Mouse (Mus musculus): ENCODE data around the gene Vmn2r12.
"Not testable (repeated sequence)": the region's sequence is repeated elsewhere in the genome, so short reads cannot be mapped to it uniquely, and the experiment has no call there.

The Vmn2r12 gene

DNA sequence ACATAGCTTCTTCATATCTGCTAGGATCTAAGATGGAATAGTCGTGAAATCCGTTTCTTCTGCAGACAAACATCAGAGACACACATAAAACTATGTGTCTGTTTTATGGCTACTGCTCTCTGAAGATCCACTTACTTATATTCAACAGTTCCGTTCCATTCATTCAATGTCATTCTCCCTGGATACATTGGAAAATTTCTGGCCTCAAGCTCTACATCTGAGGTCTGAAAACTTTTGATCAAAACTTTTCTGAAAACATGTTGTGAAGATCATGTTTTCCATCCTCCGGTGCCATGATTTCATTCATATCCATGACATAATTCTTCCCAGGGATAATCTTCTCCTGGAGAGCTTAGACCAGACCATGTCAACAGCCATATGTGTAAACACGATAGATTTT, at the start of gene Vmn2r12:
Gene Vmn2r12 (minus strand): TSS at position 101 of the 400 bp plus-strand sequence.
- not testable (repeated sequence) for DNase-seq (ENCODE audit: low spot score)

DNA sequence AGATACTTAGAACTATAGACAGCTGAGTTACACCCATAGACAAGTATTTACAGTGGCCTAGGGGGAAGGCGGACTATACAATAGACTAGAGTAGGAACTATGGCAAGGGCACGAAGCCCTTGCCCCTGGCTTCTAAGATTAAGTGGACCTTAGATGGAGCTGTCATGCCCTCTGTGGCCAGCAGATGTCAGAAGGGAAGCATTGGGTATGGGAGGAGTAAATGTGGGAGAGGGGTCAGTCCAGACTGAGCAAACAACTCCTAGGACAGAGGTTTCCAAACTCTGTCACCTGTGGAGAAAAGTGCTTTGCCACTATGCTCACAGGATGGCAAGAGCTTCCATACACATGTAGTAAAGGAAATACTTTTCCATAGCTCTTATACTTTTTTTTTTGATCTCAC, 41.8 kb upstream of the Vmn2r12 start:
- no peak for DNase-seq (ENCODE audit: low spot score)

DNA sequence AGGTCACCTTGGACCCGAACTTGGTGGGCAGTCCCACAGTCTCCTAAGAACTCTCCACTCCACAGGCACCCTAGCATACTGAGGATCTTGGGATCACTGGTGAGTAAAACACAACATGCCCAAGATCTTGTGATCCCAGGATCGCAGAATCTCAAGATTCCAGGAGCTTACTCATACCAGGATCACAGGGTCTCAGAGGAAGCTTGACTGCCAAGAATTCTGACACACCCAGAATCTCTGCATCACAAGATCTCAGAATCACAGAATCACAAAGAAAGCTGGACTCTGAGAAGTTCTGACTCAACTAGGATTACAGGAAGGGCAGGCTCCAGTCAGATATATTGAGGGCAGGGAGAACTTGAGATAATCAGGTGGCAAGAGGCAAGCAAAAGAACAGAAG, 39.0 kb upstream of the Vmn2r12 start:
- no peak for DNase-seq (ENCODE audit: low spot score)

DNA sequence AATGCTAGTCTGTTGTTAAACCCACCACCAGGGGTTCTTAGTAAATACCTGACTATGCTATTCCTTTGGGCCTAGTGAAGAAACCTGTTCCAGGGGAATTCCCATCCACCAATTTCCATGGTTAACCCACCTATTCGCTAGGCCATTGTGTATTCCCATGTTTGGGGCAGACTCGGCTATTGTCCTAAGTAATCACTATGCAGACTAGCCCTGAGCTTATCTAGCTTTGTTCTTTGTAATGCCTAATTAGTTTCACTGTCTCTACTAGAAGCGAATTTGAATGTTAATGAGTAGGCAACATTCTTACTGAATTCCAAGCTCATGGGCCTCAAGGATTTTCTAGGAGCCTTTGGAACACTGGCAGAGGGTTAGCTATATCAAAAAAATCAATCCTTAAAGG, 1.3 kb downstream of the Vmn2r12 start:
- not testable (repeated sequence) for DNase-seq (ENCODE audit: low spot score)

DNA sequence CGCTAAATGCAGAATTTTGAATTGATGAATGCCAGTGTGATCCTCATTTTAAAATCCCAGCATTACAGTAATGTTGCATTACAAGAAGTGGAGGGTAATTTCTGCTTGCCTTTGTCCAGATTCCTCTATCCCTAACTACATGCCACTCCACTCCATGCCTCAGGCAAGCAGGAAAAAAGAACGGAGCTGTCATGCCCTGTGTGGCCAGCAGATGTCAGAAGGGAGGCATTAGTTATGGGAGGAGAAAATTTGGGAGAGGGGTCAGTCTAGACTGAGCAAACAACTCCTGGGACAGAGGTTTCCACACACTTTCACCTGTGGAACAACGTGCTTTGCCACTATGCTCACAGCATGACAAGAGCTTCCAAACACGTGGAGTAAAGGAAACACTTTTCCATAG, 25.7 kb downstream of the Vmn2r12 start:
- DNase-seq (ENCODE audit: low spot score): not testable (repeated sequence)

DNA sequence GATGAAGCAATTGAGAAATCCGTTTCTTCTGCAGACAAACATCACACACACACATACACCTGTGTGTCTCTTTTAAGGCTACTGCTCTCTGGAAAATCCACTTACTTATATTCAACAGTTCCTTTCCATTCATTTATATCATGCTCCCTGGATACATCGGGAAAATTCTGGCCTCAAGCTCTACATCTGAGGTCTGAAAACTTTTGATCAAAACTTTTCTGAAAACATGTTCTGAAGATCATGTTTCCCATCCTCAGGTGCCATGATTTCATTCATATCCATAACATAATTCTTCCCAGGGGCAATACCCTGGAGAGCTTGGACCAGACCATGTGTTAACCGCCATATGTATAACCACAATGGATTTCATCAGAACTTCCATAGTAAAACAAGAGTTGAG, 38.3 kb downstream of the Vmn2r12 start, which contains the start of gene Vmn2r11:
Gene Vmn2r11 (minus strand): TSS at position 101 of the 400 bp plus-strand sequence.
- DNase-seq (ENCODE audit: low spot score): not testable (repeated sequence)

DNA sequence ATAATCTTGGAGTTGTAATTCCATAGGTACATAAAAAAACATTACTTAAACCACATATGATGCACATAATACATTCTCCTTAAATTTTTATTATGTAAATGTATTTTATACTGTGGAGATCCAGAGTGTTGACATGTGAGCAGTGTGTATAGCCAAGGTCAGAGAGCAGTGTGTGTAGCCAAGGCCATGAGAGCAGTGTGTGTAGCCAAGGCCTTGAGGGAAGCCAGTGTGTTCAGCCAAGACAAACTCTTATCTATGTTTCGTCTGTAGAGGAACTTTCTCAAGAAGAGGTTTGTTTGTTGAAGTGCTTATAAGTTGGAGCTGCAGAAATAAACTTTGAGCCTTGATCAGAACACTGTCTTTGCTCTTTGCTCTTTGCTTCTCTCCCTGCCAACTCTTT, 42.5 kb downstream of the Vmn2r12 start:
- no peak for DNase-seq (ENCODE audit: low spot score)

Measured in spleen, adult 12 weeks (tissue).